Mouse (Mus musculus): ENCODE measurements around the gene Syt8.

- TF ChIP-seq POLR2A (IDR thresholded peaks at IDR 0.05; ENCODE audit: extremely low read depth, insufficient read depth, low read length) (no peak), CTCF (IDR thresholded peaks at IDR 0.05; ENCODE audit: extremely low read depth, insufficient read depth, low read length) (no peak)
Measured at GRCm38 (mm10) chr7:142433623-142434022, 1.0 kb upstream of the Syt8 start.
